Mouse (Mus musculus) cerebellum, postnatal 4 days (tissue): ENCODE results near the gene Thegl.
A peak's percentile ranks its signal among the peaks of the same experiment; 100 is the strongest.

Source experiments
- DNase-seq, 2 experiments: peaks; one replicate each; pipeline ENCODE4 v3.0.0; 2022; ENCODE audit warnings: low spot score in 2 of 2, mixed read lengths in 1 of 2

Gene Thegl

DNA sequence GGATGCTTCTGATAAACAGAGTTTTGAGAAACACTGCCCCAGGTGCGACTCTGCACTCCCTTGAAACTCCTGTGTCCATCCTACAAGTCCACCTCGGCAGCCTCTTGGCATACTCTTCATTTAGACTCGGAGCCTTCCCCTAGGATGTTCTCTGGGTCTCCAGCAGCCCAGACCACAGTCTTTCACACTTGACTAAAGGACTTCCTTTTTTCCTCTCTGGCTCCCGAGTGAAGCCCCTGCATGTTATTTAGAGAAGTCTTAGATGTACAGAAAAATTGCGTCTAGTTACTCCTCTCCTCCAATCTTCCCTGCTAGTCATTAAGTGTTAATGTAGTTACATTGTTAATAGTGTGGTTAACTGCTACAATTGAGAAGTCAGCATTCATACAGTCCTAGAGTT is 28.5 kb downstream of the Thegl start:
- DNase-seq = no peak

DNA sequence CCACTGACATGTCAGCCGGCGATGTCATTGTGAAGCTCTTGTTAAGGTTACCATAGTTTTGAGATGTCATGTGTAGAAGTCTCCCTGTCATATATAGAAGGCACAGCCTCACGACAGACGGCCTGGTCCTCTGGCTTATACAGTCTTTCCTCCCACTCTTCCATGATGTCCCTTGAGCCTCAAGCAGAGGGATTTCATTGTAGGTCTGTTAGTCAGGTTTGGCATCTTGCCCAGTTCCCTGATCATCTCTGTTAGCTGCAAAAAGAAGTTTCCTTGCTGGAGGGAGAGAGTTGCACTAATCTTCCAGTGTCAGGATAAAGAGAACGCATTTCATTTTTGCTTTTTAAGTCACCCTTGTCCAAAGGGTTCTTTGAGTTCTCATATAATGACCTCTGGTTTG is 36.8 kb downstream of the Thegl start:
- DNase-seq = no peak

DNA sequence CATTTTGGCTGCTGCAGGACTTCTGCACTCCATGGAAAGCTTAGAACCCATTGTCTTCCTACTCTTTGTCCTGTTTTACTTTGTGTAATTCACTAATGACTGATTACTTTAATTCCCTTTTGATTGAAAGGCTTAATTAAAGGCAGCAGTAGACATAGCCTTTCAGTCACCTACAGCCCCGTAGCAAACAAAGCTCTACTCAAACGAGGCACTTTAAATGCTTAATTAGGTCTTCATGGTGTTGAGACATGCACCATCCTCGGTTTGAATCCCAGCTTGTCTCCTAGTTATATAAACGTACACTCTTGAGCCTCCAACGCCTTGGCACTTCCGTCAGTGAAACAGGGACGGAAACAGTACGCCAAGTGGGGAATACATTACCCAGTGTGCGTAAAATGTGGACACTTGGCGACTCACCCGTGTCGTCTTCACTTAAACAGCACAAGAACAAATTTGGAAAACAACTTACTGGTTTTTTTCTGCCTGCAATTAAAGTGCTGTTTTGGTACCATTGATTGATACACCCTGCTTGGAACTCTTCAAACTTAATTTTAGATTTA is 41.1 kb downstream of the Thegl start:
- no peak for DNase-seq

GRCm38 (mm10) chr5:77060363-77060762 is 44.5 kb downstream of the Thegl start:
- DNase-seq = no peak

- DNase-seq = peak; percentile 59 to 77
Observed at GRCm38 (mm10) chr5:77061372-77062038, 45.7 kb downstream of the Thegl start.

- DNase-seq = no peak
Observed at GRCm38 (mm10) chr5:77067321-77067720, 51.5 kb downstream of the Thegl start.

- no peak for DNase-seq
Observed at GRCm38 (mm10) chr5:77070987-77071386, 55.2 kb downstream of the Thegl start.

DNA sequence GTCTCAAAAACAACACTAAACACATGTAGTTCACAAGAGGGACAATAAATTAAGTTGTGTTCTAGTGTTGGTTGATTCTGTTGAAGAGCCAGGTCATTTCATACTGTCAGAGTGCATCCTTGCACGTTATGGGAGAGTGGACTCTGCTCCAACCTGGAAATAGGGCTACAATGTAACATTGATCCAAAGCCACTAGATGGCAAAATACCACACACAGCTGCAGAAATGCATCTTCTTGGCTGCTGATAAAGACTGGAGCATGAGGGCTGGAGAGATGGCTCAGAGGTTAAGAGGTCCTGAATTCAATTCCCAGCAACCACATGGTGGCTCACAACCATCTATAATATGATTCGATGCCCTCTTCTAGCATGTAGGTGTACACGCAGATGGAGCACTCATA is 55.8 kb downstream of the Thegl start:
- DNase-seq = no peak

GRCm38 (mm10) chr5:77073794-77074193 is 58.0 kb downstream of the Thegl start:
- DNase-seq = no peak

GRCm38 (mm10) chr5:77074914-77075313 is 59.1 kb downstream of the Thegl start:
- DNase-seq = no peak

- no peak for DNase-seq
Observed at GRCm38 (mm10) chr5:77075951-77076350, 60.1 kb downstream of the Thegl start.

- DNase-seq = no peak
Observed at GRCm38 (mm10) chr5:77080761-77081160, 64.9 kb downstream of the Thegl start.

DNA sequence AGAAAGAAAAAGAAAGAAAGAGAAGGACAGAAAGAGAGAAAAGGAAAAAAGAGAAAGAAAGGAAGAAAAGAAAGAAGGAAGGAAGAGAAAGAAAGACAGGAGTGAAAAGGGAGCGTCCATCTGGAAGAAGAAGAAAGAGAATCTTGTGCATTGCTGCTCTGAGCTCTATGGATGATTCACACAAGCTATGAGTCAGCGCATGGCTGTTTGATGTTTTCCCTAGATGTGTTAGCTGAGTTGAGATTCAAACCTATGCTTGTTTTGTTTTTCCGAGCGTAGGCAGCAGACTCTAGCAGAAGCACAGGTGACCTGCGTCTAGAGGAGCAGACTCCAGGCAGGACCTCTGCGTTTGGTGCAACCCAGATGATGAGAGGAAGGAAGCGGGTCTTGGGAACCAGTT is 66.9 kb downstream of the Thegl start:
- DNase-seq = no peak

DNA sequence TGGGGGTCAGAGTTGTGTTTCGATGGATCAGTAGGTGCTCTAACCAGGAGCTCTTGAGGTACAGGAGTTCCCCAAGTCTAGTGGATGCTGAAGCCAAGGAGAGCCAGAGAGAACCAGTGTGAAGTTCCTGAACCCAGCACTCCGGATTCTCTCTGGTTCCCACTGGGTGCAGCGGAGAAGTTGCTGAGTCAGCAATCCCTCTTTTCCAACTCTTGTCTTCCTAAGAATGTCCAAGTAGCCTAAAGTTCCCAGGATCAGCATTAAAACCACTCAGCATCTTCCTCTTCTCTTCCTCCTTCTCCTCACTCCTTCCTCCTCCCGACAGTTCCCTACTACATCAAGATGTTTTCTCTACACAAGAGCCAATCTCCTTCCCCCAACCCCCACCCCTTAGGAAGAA is 68.6 kb downstream of the Thegl start:
- no peak for DNase-seq

- DNase-seq = no peak
Observed at GRCm38 (mm10) chr5:77085753-77086450, 70.1 kb downstream of the Thegl start.

GRCm38 (mm10) chr5:77086541-77086940 is 70.7 kb downstream of the Thegl start:
- no peak for DNase-seq

DNA sequence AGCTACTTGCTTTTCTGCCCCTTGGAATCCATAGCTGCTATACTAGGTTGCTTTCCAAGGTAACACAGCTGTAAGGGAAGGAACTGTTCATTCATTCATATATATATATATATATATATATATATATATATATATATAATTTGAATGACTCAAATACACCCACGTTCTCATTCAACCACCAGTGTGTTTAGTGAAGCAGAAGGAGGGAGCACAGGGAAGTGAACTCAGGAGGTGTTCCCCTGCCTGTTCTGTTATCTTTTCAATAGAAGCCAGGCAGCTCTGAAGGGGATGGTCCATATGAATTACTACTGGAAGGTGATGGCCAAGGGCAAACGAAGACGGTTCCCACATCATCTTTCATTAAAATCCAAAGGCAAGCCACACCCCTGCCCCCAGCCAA is 71.3 kb downstream of the Thegl start:
- DNase-seq = no peak

GRCm38 (mm10) chr5:77089294-77089693 is 73.5 kb downstream of the Thegl start:
- DNase-seq = peak; percentile 43 to 70

GRCm38 (mm10) chr5:77089901-77090300 is 74.1 kb downstream of the Thegl start:
- no peak for DNase-seq

GRCm38 (mm10) chr5:77090521-77091096 is 74.8 kb downstream of the Thegl start:
- no peak for DNase-seq

GRCm38 (mm10) chr5:77091923-77092322 is 76.1 kb downstream of the Thegl start:
- DNase-seq = no peak

GRCm38 (mm10) chr5:77092531-77092930 is 76.7 kb downstream of the Thegl start:
- DNase-seq = no peak

DNA sequence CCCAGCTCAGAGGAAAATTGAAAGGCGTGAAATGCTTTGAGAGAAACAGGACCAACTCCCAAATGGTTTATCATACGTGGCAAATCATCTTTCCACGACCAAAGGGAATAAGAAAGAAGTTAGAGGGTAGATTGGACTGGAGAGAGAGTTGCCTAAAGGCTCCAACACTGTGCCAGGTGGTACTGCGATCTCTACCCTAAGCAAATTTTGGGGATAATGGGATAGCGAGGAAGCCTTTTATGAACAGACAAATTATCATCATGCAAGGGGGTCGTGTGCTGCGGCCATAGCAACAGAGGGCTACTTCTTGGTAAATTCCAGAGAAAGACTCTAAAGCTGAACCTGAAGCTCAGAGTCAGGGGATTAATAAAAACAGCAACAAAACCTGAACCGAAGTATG is 78.1 kb downstream of the Thegl start:
- DNase-seq = no peak
